Mouse (Mus musculus): Measurements from ENCODE around the gene Hbb-bh2. TPM values are rescaled to one million over a fixed set of nuclear protein-coding genes. Genes with fewer than 3 reads are reported as not detected.

Gene Hbb-bh2
- polyA plus RNA-seq (2014; fragmentation: Illumina TruSeq; extraction: RNeasy Lipid Tissue Mini Kit (QIAGEN cat#74804); ENCODE audit: low read depth, low replicate concordance): not detected

DNA sequence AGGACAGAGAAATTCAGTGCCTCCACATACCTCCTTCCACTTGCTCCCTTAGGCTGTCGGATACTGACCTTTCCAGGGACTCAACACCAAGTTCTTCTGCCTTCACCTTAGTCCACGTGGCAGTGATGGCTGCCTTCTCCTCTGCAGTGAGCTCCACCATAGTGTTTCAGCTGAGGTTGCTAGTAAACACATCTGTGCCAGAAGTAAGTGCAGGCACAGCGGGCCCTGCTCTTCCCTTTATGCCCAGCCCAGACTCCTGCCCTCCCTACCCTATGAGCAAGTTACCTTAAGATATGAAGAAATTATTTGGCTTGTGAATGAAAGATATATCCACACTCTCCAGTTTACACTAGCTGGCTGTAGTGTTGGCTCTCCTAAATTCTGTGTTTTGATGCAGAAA is at the start of gene Hbb-bh2:
Hbb-bh2 (minus strand) TSS at position 253 of the 400 bp plus-strand sequence.

GRCm38 (mm10) chr7:103886152-103886551 is 45.8 kb upstream of the Hbb-bh2 start, which contains the start of gene Olfr66:
Gene Olfr66 (minus strand): TSS chr7:103886252.

DNA sequence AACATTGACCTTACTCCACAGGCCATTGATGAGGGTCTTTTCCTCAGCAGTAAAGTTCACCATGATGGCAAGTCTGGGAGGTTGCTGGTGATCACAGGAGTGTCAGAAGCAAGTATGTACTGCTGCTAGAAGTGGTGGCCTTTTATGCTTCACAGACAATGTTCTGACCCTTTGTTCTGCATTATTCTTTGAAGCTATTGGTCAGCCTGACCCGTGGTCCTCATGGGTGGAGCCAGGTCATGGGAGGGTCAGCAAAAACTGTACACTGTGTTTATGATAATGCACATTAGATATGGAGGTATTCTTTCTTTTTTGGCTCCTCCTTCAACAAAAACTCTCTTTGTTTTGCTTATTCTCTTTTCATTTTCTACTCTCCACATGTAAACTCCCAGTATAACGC is 12.8 kb upstream of the Hbb-bh2 start, which contains the start of gene Hbb-y:
Hbb-y (minus strand) TSS at position 127 of the 400 bp plus-strand sequence.

GRCm38 (mm10) chr7:103843034-103843433 is 2.7 kb upstream of the Hbb-bh2 start, which contains the start of gene Hbb-bh1:
Gene Hbb-bh1 (minus strand): TSS chr7:103843164.

GRCm38 (mm10) chr7:103827808-103828207 is 12.5 kb downstream of the Hbb-bh2 start, which contains the start of gene Hbb-bs:
Gene Hbb-bs (minus strand): TSS chr7:103828096.

GRCm38 (mm10) chr7:103813766-103814165 is 26.6 kb downstream of the Hbb-bh2 start, which contains the start of gene Hbb-bt:
Gene Hbb-bt (minus strand): TSS chr7:103813996.

DNA sequence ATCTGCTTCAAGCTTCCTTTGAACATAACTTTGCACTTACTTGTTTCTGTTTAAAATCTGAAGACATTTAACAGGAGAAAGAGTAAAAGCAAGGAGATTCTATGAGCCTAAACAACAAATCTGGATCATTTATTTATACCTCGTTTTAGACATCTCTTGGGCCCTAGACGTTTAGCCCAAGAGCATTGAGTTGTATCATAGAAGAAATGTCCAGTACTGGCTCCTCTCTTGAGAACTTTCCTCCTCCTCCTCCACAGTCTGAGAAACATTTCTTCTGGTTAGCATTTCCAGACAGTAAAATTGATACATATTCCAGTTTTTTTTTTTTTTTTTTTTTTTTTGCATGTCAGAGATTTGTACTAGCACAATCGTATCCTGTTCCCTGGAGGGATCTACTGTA is 48.6 kb downstream of the Hbb-bh2 start, which contains the start of gene Olfr67:
Olfr67 (minus strand) TSS at position 101 of the 400 bp plus-strand sequence.

Other genes starting within 250 kb of the Hbb-bh2 start
- not detected for gene Olfr619, start 239.9 kb downstream of the Hbb-bh2 start, polyA plus RNA-seq (2014; fragmentation: Illumina TruSeq; extraction: RNeasy Lipid Tissue Mini Kit (QIAGEN cat#74804); ENCODE audit: low read depth, low replicate concordance)
- not detected for gene Olfr620, start 228.0 kb downstream of the Hbb-bh2 start, polyA plus RNA-seq (2014; fragmentation: Illumina TruSeq; extraction: RNeasy Lipid Tissue Mini Kit (QIAGEN cat#74804); ENCODE audit: low read depth, low replicate concordance)
- not detected for gene Olfr622, start 197.8 kb downstream of the Hbb-bh2 start, polyA plus RNA-seq (2014; fragmentation: Illumina TruSeq; extraction: RNeasy Lipid Tissue Mini Kit (QIAGEN cat#74804); ENCODE audit: low read depth, low replicate concordance)
- not detected for gene Olfr623, start 176.8 kb downstream of the Hbb-bh2 start, polyA plus RNA-seq (2014; fragmentation: Illumina TruSeq; extraction: RNeasy Lipid Tissue Mini Kit (QIAGEN cat#74804); ENCODE audit: low read depth, low replicate concordance)
- 0.44 TPM for gene Olfr624, start 169.3 kb downstream of the Hbb-bh2 start, polyA plus RNA-seq (2014; fragmentation: Illumina TruSeq; extraction: RNeasy Lipid Tissue Mini Kit (QIAGEN cat#74804); ENCODE audit: low read depth, low replicate concordance)
- not detected for gene Olfr625-ps1, start 157.8 kb downstream of the Hbb-bh2 start, polyA plus RNA-seq (2014; fragmentation: Illumina TruSeq; extraction: RNeasy Lipid Tissue Mini Kit (QIAGEN cat#74804); ENCODE audit: low read depth, low replicate concordance)
- gene Olfr243, start 125.8 kb downstream of the Hbb-bh2 start, polyA plus RNA-seq (2014; fragmentation: Illumina TruSeq; extraction: RNeasy Lipid Tissue Mini Kit (QIAGEN cat#74804); ENCODE audit: low read depth, low replicate concordance): not detected
- gene Olfr628, start 110.1 kb downstream of the Hbb-bh2 start, polyA plus RNA-seq (2014; fragmentation: Illumina TruSeq; extraction: RNeasy Lipid Tissue Mini Kit (QIAGEN cat#74804); ENCODE audit: low read depth, low replicate concordance): not detected
- gene Olfr629, start 95.6 kb downstream of the Hbb-bh2 start, polyA plus RNA-seq (2014; fragmentation: Illumina TruSeq; extraction: RNeasy Lipid Tissue Mini Kit (QIAGEN cat#74804); ENCODE audit: low read depth, low replicate concordance): not detected
- gene Olfr630, start 83.2 kb downstream of the Hbb-bh2 start, polyA plus RNA-seq (2014; fragmentation: Illumina TruSeq; extraction: RNeasy Lipid Tissue Mini Kit (QIAGEN cat#74804); ENCODE audit: low read depth, low replicate concordance): not detected
- gene Olfr69, start 68.9 kb downstream of the Hbb-bh2 start, polyA plus RNA-seq (2014; fragmentation: Illumina TruSeq; extraction: RNeasy Lipid Tissue Mini Kit (QIAGEN cat#74804); ENCODE audit: low read depth, low replicate concordance): not detected
- not detected for gene Olfr68, start 60.8 kb downstream of the Hbb-bh2 start, polyA plus RNA-seq (2014; fragmentation: Illumina TruSeq; extraction: RNeasy Lipid Tissue Mini Kit (QIAGEN cat#74804); ENCODE audit: low read depth, low replicate concordance)
- not detected for gene Olfr67, start 48.7 kb downstream of the Hbb-bh2 start, polyA plus RNA-seq (2014; fragmentation: Illumina TruSeq; extraction: RNeasy Lipid Tissue Mini Kit (QIAGEN cat#74804); ENCODE audit: low read depth, low replicate concordance)
- 7.4 TPM for gene Hbb-bt, start 26.5 kb downstream of the Hbb-bh2 start, polyA plus RNA-seq (2014; fragmentation: Illumina TruSeq; extraction: RNeasy Lipid Tissue Mini Kit (QIAGEN cat#74804); ENCODE audit: low read depth, low replicate concordance)
- 99.3 TPM for gene Hbb-bs, start 12.4 kb downstream of the Hbb-bh2 start, polyA plus RNA-seq (2014; fragmentation: Illumina TruSeq; extraction: RNeasy Lipid Tissue Mini Kit (QIAGEN cat#74804); ENCODE audit: low read depth, low replicate concordance)
- gene Hbb-bh1, start 2.6 kb upstream of the Hbb-bh2 start, polyA plus RNA-seq (2014; fragmentation: Illumina TruSeq; extraction: RNeasy Lipid Tissue Mini Kit (QIAGEN cat#74804); ENCODE audit: low read depth, low replicate concordance): not detected
- not detected for gene Hbb-y, start 12.7 kb upstream of the Hbb-bh2 start, polyA plus RNA-seq (2014; fragmentation: Illumina TruSeq; extraction: RNeasy Lipid Tissue Mini Kit (QIAGEN cat#74804); ENCODE audit: low read depth, low replicate concordance)
- gene Olfr66, start 45.7 kb upstream of the Hbb-bh2 start, polyA plus RNA-seq (2014; fragmentation: Illumina TruSeq; extraction: RNeasy Lipid Tissue Mini Kit (QIAGEN cat#74804); ENCODE audit: low read depth, low replicate concordance): not detected
- not detected for gene Olfr64, start 54.0 kb upstream of the Hbb-bh2 start, polyA plus RNA-seq (2014; fragmentation: Illumina TruSeq; extraction: RNeasy Lipid Tissue Mini Kit (QIAGEN cat#74804); ENCODE audit: low read depth, low replicate concordance)
- gene Olfr65, start 63.0 kb upstream of the Hbb-bh2 start, polyA plus RNA-seq (2014; fragmentation: Illumina TruSeq; extraction: RNeasy Lipid Tissue Mini Kit (QIAGEN cat#74804); ENCODE audit: low read depth, low replicate concordance): not detected
- gene Olfr631, start 88.3 kb upstream of the Hbb-bh2 start, polyA plus RNA-seq (2014; fragmentation: Illumina TruSeq; extraction: RNeasy Lipid Tissue Mini Kit (QIAGEN cat#74804); ENCODE audit: low read depth, low replicate concordance): not detected
- gene Olfr632, start 93.8 kb upstream of the Hbb-bh2 start, polyA plus RNA-seq (2014; fragmentation: Illumina TruSeq; extraction: RNeasy Lipid Tissue Mini Kit (QIAGEN cat#74804); ENCODE audit: low read depth, low replicate concordance): not detected
- gene Olfr633, start 103.9 kb upstream of the Hbb-bh2 start, polyA plus RNA-seq (2014; fragmentation: Illumina TruSeq; extraction: RNeasy Lipid Tissue Mini Kit (QIAGEN cat#74804); ENCODE audit: low read depth, low replicate concordance): not detected
- gene Olfr635, start 130.6 kb upstream of the Hbb-bh2 start, polyA plus RNA-seq (2014; fragmentation: Illumina TruSeq; extraction: RNeasy Lipid Tissue Mini Kit (QIAGEN cat#74804); ENCODE audit: low read depth, low replicate concordance): not detected
- gene Olfr638, start 158.2 kb upstream of the Hbb-bh2 start, polyA plus RNA-seq (2014; fragmentation: Illumina TruSeq; extraction: RNeasy Lipid Tissue Mini Kit (QIAGEN cat#74804); ENCODE audit: low read depth, low replicate concordance): not detected
- gene Olfr639, start 176.8 kb upstream of the Hbb-bh2 start, polyA plus RNA-seq (2014; fragmentation: Illumina TruSeq; extraction: RNeasy Lipid Tissue Mini Kit (QIAGEN cat#74804); ENCODE audit: low read depth, low replicate concordance): not detected
- gene Olfr640, start 185.1 kb upstream of the Hbb-bh2 start, polyA plus RNA-seq (2014; fragmentation: Illumina TruSeq; extraction: RNeasy Lipid Tissue Mini Kit (QIAGEN cat#74804); ENCODE audit: low read depth, low replicate concordance): not detected
- not detected for gene Olfr641, start 194.9 kb upstream of the Hbb-bh2 start, polyA plus RNA-seq (2014; fragmentation: Illumina TruSeq; extraction: RNeasy Lipid Tissue Mini Kit (QIAGEN cat#74804); ENCODE audit: low read depth, low replicate concordance)
- gene Olfr642, start 212.1 kb upstream of the Hbb-bh2 start, polyA plus RNA-seq (2014; fragmentation: Illumina TruSeq; extraction: RNeasy Lipid Tissue Mini Kit (QIAGEN cat#74804); ENCODE audit: low read depth, low replicate concordance): not detected
- gene 4930516K23Rik, start 220.9 kb upstream of the Hbb-bh2 start, polyA plus RNA-seq (2014; fragmentation: Illumina TruSeq; extraction: RNeasy Lipid Tissue Mini Kit (QIAGEN cat#74804); ENCODE audit: low read depth, low replicate concordance): not detected
- gene Olfr644, start 231.3 kb upstream of the Hbb-bh2 start, polyA plus RNA-seq (2014; fragmentation: Illumina TruSeq; extraction: RNeasy Lipid Tissue Mini Kit (QIAGEN cat#74804); ENCODE audit: low read depth, low replicate concordance): not detected
- not detected for gene Olfr645, start 244.9 kb upstream of the Hbb-bh2 start, polyA plus RNA-seq (2014; fragmentation: Illumina TruSeq; extraction: RNeasy Lipid Tissue Mini Kit (QIAGEN cat#74804); ENCODE audit: low read depth, low replicate concordance)